Mouse (Mus musculus): ENCODE measurements around the gene Gm5798.
"Not testable (repeated sequence)": the region's sequence is repeated elsewhere in the genome, so short reads cannot be mapped to it uniquely, and the experiment has no call there.

The Gm5798 gene

GRCm38 (mm10) chr14:41348309-41348708 is at the start of gene Gm5798:
Gene Gm5798 (plus strand): TSS chr14:41348609.
- not testable (repeated sequence) for DNase-seq (ENCODE audit: extremely low read depth, low read depth)

GRCm38 (mm10) chr14:41386279-41386678 is 37.9 kb downstream of the Gm5798 start, which contains the start of gene Gm7945:
Gene Gm7945 (minus strand): TSS chr14:41386379.
- not testable (repeated sequence) for DNase-seq (ENCODE audit: extremely low read depth, low read depth)

Measured in MEL-GATA-1-ER (cell line).